Mouse (Mus musculus) embryonic facial prominence, embryonic 14.5 days (tissue): Measurements from ENCODE around the gene Uba3. TPM values are rescaled to one million over a fixed set of nuclear protein-coding genes. Genes with fewer than 3 reads are reported as not detected.

Experiments used
- ATAC-seq: fragments of 200-750 bp; cut with Nextera tagmentation; 2 replicates; pipeline ENCODE4 v1.8.0; 2017; ENCODE audit warnings: low read depth, moderate number of reproducible peaks, moderate TSS enrichment
- DNase-seq: peaks from one replicate; pipeline ENCODE4 v3.0.0-alpha.2; 2015; ENCODE audit warnings: low spot score
- H3K27ac ChIP-seq: fragments of 300-500 bp; sonication (generic); replicated peaks from 2 replicates; pipeline ENCODE4 v1.5.1; 2014; ENCODE audit warnings: low read depth, mild to moderate bottlenecking, low read length, moderate library complexity
- H3K27me3 ChIP-seq: fragments of 300-500 bp; sonication (generic); replicated peaks from 2 replicates; pipeline ENCODE4 v1.6.1; 2014; ENCODE audit warnings: low read length; ENCODE audit not compliant: control insufficient read depth, insufficient read depth
- H3K36me3 ChIP-seq: fragments of 300-500 bp; sonication (generic); 2 replicates; pipeline ENCODE4 v1.6.1; 2014; ENCODE audit warnings: low read length, mixed read lengths; ENCODE audit not compliant: control insufficient read depth, insufficient read depth
- H3K4me1 ChIP-seq: fragments of 300-500 bp; sonication (generic); 2 replicates; pipeline ENCODE4 v1.6.1; 2014; ENCODE audit warnings: antibody characterized with exemption, low read length; ENCODE audit not compliant: control insufficient read depth, insufficient read depth
- H3K4me2 ChIP-seq: fragments of 300-500 bp; sonication (generic); 2 replicates; pipeline ENCODE4 v1.6.1; 2014; ENCODE audit warnings: low read depth, mild to moderate bottlenecking, low read length, moderate library complexity, mixed read lengths
- H3K4me3 ChIP-seq: fragments of 300-500 bp; sonication (generic); 2 replicates; pipeline ENCODE4 v1.5.1; 2014; ENCODE audit warnings: low read depth, mild to moderate bottlenecking, low read length
- H3K9ac ChIP-seq: fragments of 300-500 bp; sonication (generic); 2 replicates; pipeline ENCODE4 v1.6.1; 2014; ENCODE audit warnings: low read depth, mild to moderate bottlenecking, low read length, moderate library complexity, mixed read lengths
- H3K9me3 ChIP-seq: fragments of 300-500 bp; sonication (generic); 2 replicates; pipeline ENCODE4 v1.6.1; 2016; ENCODE audit warnings: low read length; ENCODE audit not compliant: control insufficient read depth
- WGBS: fragments of 180-500 bp; shearing (Covaris S2); extraction: QIAGEN DNeasy Blood & Tissue Kit; methylation state at CpG from one replicate; pipeline ENCODE4 v1.1.7; 2014; 5-methylcytosine and 5-hydroxymethylcytosine counted together
- polyA plus RNA-seq: library from polyadenylated mRNA; unstranded; fragments of >200 nt; fragmentation: Nextera tagmentation; extraction: Ambion mirVana; gene quantifications from 2 replicates; pipeline ENCODE4 v1.2.1, GENCODE M21; 2014

The Uba3 gene
- polyA plus RNA-seq, 1 experiment from 2014 or later: 77.7 TPM

DNA sequence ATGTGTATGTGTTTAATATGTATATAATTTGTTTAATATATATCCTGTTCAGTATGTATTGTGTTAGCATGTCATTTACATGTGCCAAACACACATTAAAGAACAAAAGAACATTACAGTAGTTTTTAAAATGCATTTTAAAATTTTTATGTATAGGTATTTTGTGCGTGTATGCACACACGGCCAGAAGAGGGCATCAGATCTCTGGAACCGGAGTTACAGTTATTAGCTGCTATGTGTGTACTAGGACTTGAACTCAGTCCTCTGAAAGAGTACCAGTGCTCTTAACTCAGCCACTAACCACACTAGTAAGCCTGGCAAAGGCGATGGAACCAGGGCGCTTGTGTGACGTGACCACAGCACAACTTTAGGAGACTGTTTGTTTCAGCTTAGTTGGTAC lies 55.3 kb downstream of the Uba3 start:
- Histone ChIP-seq H3K4me1 (peaks cover 19% of the 10 kb centered on the region), H3K4me3 (no peak overlapping the region), H3K9ac (no peak overlapping the region), H3K4me2 (no peak overlapping the region), H3K9me3 (no peaks in the 10 kb centered on the region), H3K36me3 (peaks cover 4% of the 10 kb centered on the region), H3K27ac (no peak overlapping the region), H3K27me3 (no peaks in the 10 kb centered on the region)
- ATAC-seq: no peak
- DNase-seq: no peak
- WGBS: 76% methylated on average over 6 of the region's 6 CpGs

DNA sequence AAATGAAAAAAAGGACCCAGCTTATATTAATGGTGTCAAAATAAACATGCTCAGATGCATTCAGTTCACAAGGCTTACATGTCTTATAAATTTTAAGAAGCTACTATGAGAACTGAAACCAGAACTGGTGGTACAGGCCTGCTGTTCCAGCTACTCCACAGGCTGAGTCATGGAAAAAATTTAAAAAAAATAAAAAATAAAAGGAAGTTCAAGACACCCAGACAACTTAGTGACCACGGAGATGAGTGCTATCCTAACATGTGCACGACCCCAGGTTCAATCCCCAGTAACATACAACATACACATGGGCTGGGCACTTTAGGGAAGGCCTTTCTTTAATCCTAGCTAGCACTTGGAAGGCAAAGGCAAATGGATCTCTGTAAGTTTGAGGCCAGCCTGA lies 55.7 kb downstream of the Uba3 start:
- no peak for ATAC-seq
- Histone ChIP-seq H3K4me3 (0 out of 2 replicates have a peak overlapping the region, but pooled peaks have one; percentile 76), H3K27me3 (no peaks in the 10 kb centered on the region), H3K9me3 (no peaks in the 10 kb centered on the region), H3K9ac (no peak overlapping the region), H3K4me1 (peaks cover 19% of the 10 kb centered on the region), H3K27ac (no peak overlapping the region), H3K36me3 (peaks cover 4% of the 10 kb centered on the region), H3K4me2 (0 out of 2 replicates have a peak overlapping the region, but pooled peaks have one; percentile 99)
- 77% methylated on average over 2 of the region's 2 CpGs for WGBS
- DNase-seq: no peak

DNA sequence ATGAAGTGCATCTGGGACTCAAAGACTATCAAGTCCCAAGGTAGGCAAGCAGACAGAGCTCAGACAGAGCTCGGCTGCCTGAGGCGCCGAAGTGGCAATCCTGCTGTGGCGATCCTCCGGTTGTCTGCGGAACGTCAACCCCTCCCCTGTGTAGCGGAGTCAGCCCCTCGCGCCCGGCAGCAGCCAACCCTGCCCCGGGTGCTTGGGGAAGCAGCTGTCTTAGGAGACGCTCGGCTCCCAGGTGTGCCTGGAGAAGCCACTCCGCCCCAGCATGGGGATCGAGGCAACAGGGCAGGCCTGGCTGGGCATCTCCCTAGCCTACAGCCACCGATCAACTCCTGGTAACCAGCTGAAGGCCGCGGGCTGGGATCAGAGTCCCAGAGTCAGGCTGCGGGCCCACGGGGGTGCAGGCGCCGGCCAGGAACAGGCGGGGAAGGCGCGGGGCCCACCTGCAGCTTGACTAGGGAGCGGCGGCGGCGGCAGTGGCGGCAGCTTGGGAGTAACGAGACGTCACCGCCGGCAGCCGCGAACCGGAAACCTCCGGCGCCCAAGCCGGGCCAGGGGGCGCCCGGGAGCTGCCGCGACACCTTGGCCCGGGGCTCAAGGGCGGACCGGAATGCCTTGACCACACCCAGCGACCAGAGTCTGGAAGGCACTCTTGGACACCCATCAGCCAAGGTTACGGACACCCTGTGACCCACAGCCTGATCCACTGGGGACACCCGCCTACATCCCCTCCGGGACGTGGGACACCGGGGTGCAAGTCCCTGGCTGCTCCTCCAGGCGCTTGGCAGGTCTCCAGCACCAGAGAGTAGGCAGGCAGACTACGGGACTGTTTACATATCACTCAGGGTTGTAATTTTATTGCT lies 56.8 kb downstream of the Uba3 start, which contains the start of gene Eogt:
Gene Eogt (minus strand): TSS at position 800 of the 869 bp plus-strand sequence.
- 2% methylated on average over 24 of the region's 56 CpGs for WGBS
- Histone ChIP-seq H3K27me3 (no peaks in the 10 kb centered on the region), H3K36me3 (peaks cover 2% of the 10 kb centered on the region; the same call in 1 of the 2 replicates), H3K4me3 (peak within 1 kb of the TSS; percentile 76), H3K27ac (peak within 1 kb of the TSS; percentile 87), H3K9me3 (no peaks in the 10 kb centered on the region), H3K9ac (peak within 1 kb of the TSS; percentile 87), H3K4me2 (peak within 1 kb of the TSS; percentile 99), H3K4me1 (peaks cover 19% of the 10 kb centered on the region)
- ATAC-seq (peak; percentile 75), DNase-seq (peak; percentile 74)

- ATAC-seq: peak; percentile 42
- H3K27ac ChIP-seq: peak overlapping the region; percentile 87
Observed at GRCm38 (mm10) chr6:97147755-97148382, 57.6 kb downstream of the Uba3 start.

GRCm38 (mm10) chr6:97145156-97145555 lies 60.3 kb downstream of the Uba3 start:
- 91% methylated on average over 7 of the region's 7 CpGs for WGBS
- peaks cover 19% of the 10 kb centered on the region for H3K4me1 ChIP-seq
- ATAC-seq: no peak
- no peak overlapping the region for H3K4me3 ChIP-seq
- no peak overlapping the region for H3K4me2 ChIP-seq
- peaks cover 6% of the 10 kb centered on the region; the same call in 1 of the 2 replicates for H3K36me3 ChIP-seq
- no peaks in the 10 kb centered on the region for H3K9me3 ChIP-seq
- H3K27ac ChIP-seq: no peak overlapping the region
- no peak for DNase-seq
- no peaks in the 10 kb centered on the region for H3K27me3 ChIP-seq
- no peak overlapping the region for H3K9ac ChIP-seq

More at GRCm38 (mm10) chr6:97147755-97148382, 57.6 kb downstream of the Uba3 start:
- H3K4me1 ChIP-seq: peaks cover 19% of the 10 kb centered on the region
- H3K9ac ChIP-seq: peak overlapping the region; percentile 87
- WGBS: 6% methylated on average over 18 of the region's 18 CpGs
- H3K4me2 ChIP-seq: peak overlapping the region; percentile 99
- H3K9me3 ChIP-seq: no peaks in the 10 kb centered on the region
- DNase-seq: peak; percentile 73
- no peaks in the 10 kb centered on the region; the same call in 1 of the 2 replicates for H3K36me3 ChIP-seq
- H3K27me3 ChIP-seq: no peaks in the 10 kb centered on the region
- H3K4me3 ChIP-seq: peak overlapping the region; percentile 76

- Histone ChIP-seq H3K27me3 (no peaks in the 10 kb centered on the region), H3K36me3 (peaks cover 6% of the 10 kb centered on the region; the same call in 1 of the 2 replicates), H3K9ac (no peak overlapping the region), H3K4me1 (peaks cover 19% of the 10 kb centered on the region), H3K9me3 (no peaks in the 10 kb centered on the region), H3K4me3 (no peak overlapping the region), H3K27ac (no peak overlapping the region), H3K4me2 (no peak overlapping the region)
- WGBS: 29% methylated on average over 7 of the region's 7 CpGs
- no peak for ATAC-seq
- DNase-seq: peak; percentile 32
Observed at GRCm38 (mm10) chr6:97144359-97144758, 61.1 kb downstream of the Uba3 start.

GRCm38 (mm10) chr6:97142611-97143010 lies 62.8 kb downstream of the Uba3 start:
- Histone ChIP-seq H3K27me3 (no peaks in the 10 kb centered on the region), H3K9me3 (no peaks in the 10 kb centered on the region), H3K9ac (no peak overlapping the region), H3K27ac (no peak overlapping the region), H3K4me2 (no peak overlapping the region), H3K4me3 (no peak overlapping the region), H3K36me3 (peaks cover 6% of the 10 kb centered on the region; the same call in 1 of the 2 replicates), H3K4me1 (peaks cover 8% of the 10 kb centered on the region)
- ATAC-seq (no peak), DNase-seq (no peak)
- 85% methylated on average over 8 of the region's 8 CpGs for WGBS

GRCm38 (mm10) chr6:97141811-97142210 lies 63.6 kb downstream of the Uba3 start:
- no peak for ATAC-seq

More at GRCm38 (mm10) chr6:97141811-97142210, 63.6 kb downstream of the Uba3 start:
- no peak overlapping the region for H3K4me2 ChIP-seq
- H3K4me1 ChIP-seq: peaks cover under 1% of the 10 kb centered on the region; the same call in 1 of the 2 replicates
- no peak overlapping the region for H3K9ac ChIP-seq
- DNase-seq: no peak
- 85% methylated on average over 7 of the region's 7 CpGs for WGBS
- H3K36me3 ChIP-seq: peaks cover 6% of the 10 kb centered on the region; the same call in 1 of the 2 replicates
- H3K4me3 ChIP-seq: no peak overlapping the region
- no peaks in the 10 kb centered on the region for H3K9me3 ChIP-seq
- no peaks in the 10 kb centered on the region for H3K27me3 ChIP-seq
- no peak overlapping the region for H3K27ac ChIP-seq
